Mouse (Mus musculus): ENCODE data around the gene Maml2.

DNA sequence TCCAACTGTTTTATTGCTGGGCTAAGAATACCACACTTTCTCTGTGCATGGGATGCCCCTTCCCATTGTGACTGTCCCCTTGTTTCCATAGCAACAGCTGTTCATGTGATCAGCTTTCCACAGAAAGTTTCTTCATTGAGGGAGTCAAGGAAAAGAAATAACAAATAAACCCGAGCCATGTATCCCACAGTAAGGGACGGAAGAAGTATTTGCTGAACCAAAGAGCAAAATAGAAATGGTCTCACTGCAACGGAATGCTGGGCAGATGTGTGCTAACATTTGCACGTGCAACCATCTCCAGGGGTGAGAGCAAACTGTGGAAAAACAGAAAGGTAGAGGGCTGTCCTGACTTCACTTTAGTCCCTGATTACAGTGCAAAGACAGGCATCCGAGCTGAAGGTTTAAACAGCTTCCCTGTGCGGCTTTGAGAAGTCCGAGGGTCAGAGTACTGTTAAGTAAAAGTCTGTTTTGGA is 156.9 kb downstream of the Maml2 start:
- TF ChIP-seq CTCF (IDR thresholded peaks at IDR 0.05; ENCODE audit: extremely low read depth, insufficient read depth, low read length) (no peak), POLR2A (IDR thresholded peaks at IDR 0.05; ENCODE audit: extremely low read depth, insufficient read depth, low read length) (no peak)

Measured in cortical plate, adult 2 months (tissue).